Mouse (Mus musculus) lung, adult 2 months (tissue): ENCODE measurements around the gene Gpr88.

ENCODE experiments used
- CTCF ChIP-seq: fragments of 200-500 bp; IDR thresholded peaks from 2 replicates; pipeline ENCODE4 v1.5.1; 2011; ENCODE audit warnings: mild to moderate bottlenecking, low read length, control low read depth; ENCODE audit not compliant: insufficient read depth
- POLR2A ChIP-seq: fragments of 200-500 bp; IDR thresholded peaks from 2 replicates; pipeline ENCODE4 v1.6.1; 2011; ENCODE audit warnings: low read depth, mild to moderate bottlenecking, control low read depth, low read length, borderline replicate concordance; ENCODE audit errors: extremely low read depth

GRCm38 (mm10) chr3:116242685-116243084 lies 10.6 kb downstream of the Gpr88 start:
- no peak for TF ChIP-seq CTCF
- no peak for TF ChIP-seq POLR2A
